Mouse (Mus musculus) frontal cortex, adult 2 months (tissue): ENCODE measurements around the gene Miip. TPM values are rescaled to one million over a fixed set of nuclear protein-coding genes. Genes with fewer than 3 reads are reported as not detected.

Source experiments
- polyA plus RNA-seq: library from polyadenylated mRNA; depleted of rRNA; stranded (reverse); fragments of >200 nt; gene quantifications from 2 replicates; pipeline ENCODE4 v1.2.3, GENCODE M21; 2012; rRNA removed

Gene Miip
- polyA plus RNA-seq, 1 experiment: 66.8 TPM

Other genes with a start within 250 kb of the Miip start
- gene Zfp979, start 226.3 kb downstream of the Miip start, polyA plus RNA-seq: 0.97 and 1.0 TPM in 2 replicates
- gene Zfp534, start 166.3 kb downstream of the Miip start, polyA plus RNA-seq: not detected in 2 replicates
- gene Zfp984, start 59.0 kb downstream of the Miip start, polyA plus RNA-seq: 3.5 and 4.0 TPM in 2 replicates
- gene Zfp933, start 20.4 kb downstream of the Miip start, polyA plus RNA-seq: 10.5 and 10.9 TPM in 2 replicates
- 5.6 and 7.5 TPM in 2 replicates for gene Fv1, start 163 bp upstream of the Miip start, polyA plus RNA-seq
- gene Mfn2, start 35.9 kb upstream of the Miip start, polyA plus RNA-seq: 100 and 102 TPM in 2 replicates
- 18.8 and 20.3 TPM in 2 replicates for gene Plod1, start 68.0 kb upstream of the Miip start, polyA plus RNA-seq
- 32.6 and 32.9 TPM in 2 replicates for gene 2510039O18Rik, start 72.1 kb upstream of the Miip start, polyA plus RNA-seq
- 0.15 and 0.16 TPM in 2 replicates for gene Nppb, start 117.0 kb upstream of the Miip start, polyA plus RNA-seq
- 13.9 and 14.6 TPM in 2 replicates for gene Nppa, start 131.9 kb upstream of the Miip start, polyA plus RNA-seq
- gene Clcn6, start 170.0 kb upstream of the Miip start, polyA plus RNA-seq: 42.8 and 46.9 TPM in 2 replicates
- gene Mthfr, start 170.3 kb upstream of the Miip start, polyA plus RNA-seq: 28.7 and 34.2 TPM in 2 replicates
- 7.5 and 9.6 TPM in 2 replicates for gene Agtrap, start 219.2 kb upstream of the Miip start, polyA plus RNA-seq